Mouse (Mus musculus) liver, postnatal 0 days (tissue): Measurements from ENCODE around the gene Dusp10.

Source experiments
- CTCF ChIP-seq: sonication (generic); IDR thresholded peaks from 2 replicates; pipeline ENCODE4 v1.5.1; 2016; ENCODE audit warnings: antibody characterized with exemption, low read depth
- EP300 ChIP-seq: IDR thresholded peaks from 2 replicates; pipeline ENCODE4 v1.6.1; 2016; ENCODE audit warnings: antibody characterized with exemption, low read depth, mild to moderate bottlenecking

- no peak for TF ChIP-seq CTCF
- TF ChIP-seq EP300, result no peak
Measured at GRCm38 (mm10) chr1:184058206-184058605, 45.1 kb downstream of the Dusp10 start.
